Mouse (Mus musculus): Measurements from ENCODE around the gene Creb3l2.

DNA sequence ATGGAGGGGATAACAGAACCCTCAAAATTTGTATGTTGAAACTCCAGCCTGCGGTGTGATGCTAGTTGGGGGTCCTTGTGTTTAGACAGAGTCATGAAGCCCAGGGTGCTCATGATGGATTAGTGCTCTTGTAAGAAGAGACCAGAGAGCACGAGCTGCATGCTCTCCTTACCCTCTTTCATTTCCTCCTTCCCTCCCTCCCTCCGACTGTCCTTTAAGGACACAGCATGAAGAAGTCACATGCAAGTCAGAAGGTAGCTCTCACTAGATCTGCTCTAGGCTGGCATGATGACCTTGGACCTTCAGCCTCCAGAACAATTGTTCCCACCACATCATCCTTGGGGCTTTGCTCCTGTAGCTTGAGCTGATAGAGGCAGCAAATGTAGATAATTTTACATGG is 30.2 kb downstream of the Creb3l2 start:
- TF ChIP-seq POLR2A (IDR thresholded peaks at IDR 0.05; ENCODE audit: low read depth, low read length), result no peak
- no peak for TF ChIP-seq CTCF (IDR thresholded peaks at IDR 0.05; ENCODE audit: extremely low read depth, insufficient read length, insufficient replicate concordance, low read depth, low read length)
